ENCODE assay signal across 21 mouse cellular contexts in genomic region chr10:94566222-94566868, GRCm38 (mm10).
A peak's percentile ranks its signal among the peaks of the same experiment; 100 is the strongest.
DNase-seq lines count a peak whose midpoint lies in the region; ATAC-seq and TF ChIP-seq lines count a peak whose summit lies in the region.
"Had no signal": no experiment of that assay in that cellular context is flagged by ENCODE, and none has a peak within 500 bp of the region (broad histone marks: within the 10 kb centered on the region; RNA-seq: fewer than 3 reads in every experiment).

No protein-coding gene starts in this region.

- intact Hi-C loops in heart, postnatal 10 days (cut with DNase I) = no loop called here

- H3K27me3 ChIP-seq in heart, embryonic 15.5 days = no peaks in the 10 kb centered on the region
- H3K27me3 ChIP-seq in midbrain, embryonic 13.5 days = no peaks in the 10 kb centered on the region
- no peaks in the 10 kb centered on the region for H3K27me3 ChIP-seq in midbrain, embryonic 15.5 days (replicated peaks)
- no peaks in the 10 kb centered on the region for H3K27me3 ChIP-seq in liver, postnatal 0 days (ENCODE audit: insufficient read depth, low read length)
- H3K27me3 ChIP-seq: CH12.LX; forebrain, embryonic 15.5 days; hindbrain, embryonic 12.5 days; limb, embryonic 13.5 days had no signal

- no peak overlapping the region for H3K9ac ChIP-seq in heart, embryonic 15.5 days
- no peak overlapping the region for H3K9ac ChIP-seq in midbrain, embryonic 13.5 days (replicated peaks)
- H3K9ac ChIP-seq in midbrain, embryonic 15.5 days = no peak overlapping the region
- H3K9ac ChIP-seq in liver, postnatal 0 days (replicated peaks) = no peak overlapping the region
- H3K9ac ChIP-seq: forebrain, embryonic 15.5 days; hindbrain, embryonic 12.5 days; limb, embryonic 13.5 days had no signal

- DNase-seq in cerebellum, postnatal 10 days = peak; percentile 26 to 37
- DNase-seq in cerebellum, postnatal 14 days = no peak
- DNase-seq in heart, postnatal 10 days = no peak
- peak; percentile 30 for DNase-seq in liver, postnatal 0 days
- no peak for DNase-seq in gastrocnemius, adult 8-10 months (ENCODE audit: low spot score in 2 of 2)
- DNase-seq: adrenal gland, postnatal 25 days; cerebellum, adult 9-10 months; lung, postnatal 14 days; thymus, postnatal 36 days had no signal

- no peak overlapping the region for H3K4me2 ChIP-seq in heart, embryonic 15.5 days
- H3K4me2 ChIP-seq in midbrain, embryonic 13.5 days (replicated peaks) = no peak overlapping the region
- no peak overlapping the region for H3K4me2 ChIP-seq in midbrain, embryonic 15.5 days
- no peak overlapping the region for H3K4me2 ChIP-seq in liver, postnatal 0 days (ENCODE audit: low read depth, low read length)
- H3K4me2 ChIP-seq: forebrain, embryonic 15.5 days; hindbrain, embryonic 12.5 days; limb, embryonic 13.5 days had no signal

- no peaks in the 10 kb centered on the region for H3K9me3 ChIP-seq in heart, embryonic 15.5 days (replicated peaks)
- H3K9me3 ChIP-seq in midbrain, embryonic 13.5 days = no peaks in the 10 kb centered on the region
- H3K9me3 ChIP-seq in midbrain, embryonic 15.5 days = no peaks in the 10 kb centered on the region
- no peaks in the 10 kb centered on the region for H3K9me3 ChIP-seq in liver, postnatal 0 days (ENCODE audit: low read length)
- H3K9me3 ChIP-seq: forebrain, embryonic 15.5 days; hindbrain, embryonic 12.5 days; limb, embryonic 13.5 days had no signal

- no peak for TF ChIP-seq EP300 in liver, postnatal 0 days (IDR thresholded peaks at IDR 0.05; ENCODE audit: low read depth)

- peak overlapping the region; percentile 74 for H3K27ac ChIP-seq in heart, embryonic 15.5 days
- H3K27ac ChIP-seq in midbrain, embryonic 13.5 days = peak overlapping the region; percentile 51; the same call in 1 of the 2 replicates
- no peak overlapping the region for H3K27ac ChIP-seq in midbrain, embryonic 15.5 days
- H3K27ac ChIP-seq in liver, postnatal 0 days (ENCODE audit: low read depth) = peak overlapping the region; percentile 70; the same call in 1 of the 2 replicates
- H3K27ac ChIP-seq: forebrain, embryonic 15.5 days; hindbrain, embryonic 12.5 days; left cerebral cortex, adult 2 months; limb, embryonic 13.5 days had no signal

- 65% methylated on average over 21 of the region's 21 CpGs for WGBS in heart, embryonic 15.5 days
- WGBS in midbrain, embryonic 13.5 days = 52% methylated on average over 21 of the region's 21 CpGs
- WGBS in midbrain, embryonic 15.5 days = 45% methylated on average over 21 of the region's 21 CpGs
- 63% methylated on average over 21 of the region's 21 CpGs for WGBS in liver, postnatal 0 days (ENCODE audit: insufficient replicate concordance)

- H3K4me1 ChIP-seq in heart, embryonic 15.5 days (replicated peaks) = peaks cover 19% of the 10 kb centered on the region
- peaks cover 18% of the 10 kb centered on the region for H3K4me1 ChIP-seq in midbrain, embryonic 13.5 days (replicated peaks)
- no peaks in the 10 kb centered on the region for H3K4me1 ChIP-seq in midbrain, embryonic 15.5 days
- peaks cover 11% of the 10 kb centered on the region for H3K4me1 ChIP-seq in liver, postnatal 0 days (ENCODE audit: insufficient read depth)

- no peaks in the 10 kb centered on the region for H3K36me3 ChIP-seq in heart, embryonic 15.5 days
- no peaks in the 10 kb centered on the region for H3K36me3 ChIP-seq in midbrain, embryonic 13.5 days
- H3K36me3 ChIP-seq in midbrain, embryonic 15.5 days (replicated peaks) = no peaks in the 10 kb centered on the region
- no peaks in the 10 kb centered on the region for H3K36me3 ChIP-seq in liver, postnatal 0 days (replicated peaks; ENCODE audit: insufficient read depth, low read length)
- H3K36me3 ChIP-seq: forebrain, embryonic 15.5 days; hindbrain, embryonic 12.5 days; limb, embryonic 13.5 days had no signal

- TF ChIP-seq CTCF in liver, postnatal 0 days (IDR thresholded peaks at IDR 0.05; ENCODE audit: low read depth) = no peak

- H3K4me3 ChIP-seq in heart, embryonic 15.5 days = no peak overlapping the region
- H3K4me3 ChIP-seq in midbrain, embryonic 13.5 days (replicated peaks) = no peak overlapping the region
- no peak overlapping the region for H3K4me3 ChIP-seq in midbrain, embryonic 15.5 days
- H3K4me3 ChIP-seq in liver, postnatal 0 days (ENCODE audit: low read depth, low read length) = no peak overlapping the region
- H3K4me3 ChIP-seq: erythroblast, embryonic 14.5 days; forebrain, embryonic 15.5 days; hindbrain, embryonic 12.5 days; left cerebral cortex, adult 2 months; limb, embryonic 13.5 days had no signal

- no peak for ATAC-seq in heart, embryonic 15.5 days (replicated peaks; ENCODE audit: insufficient number of reproducible peaks, insufficient read depth, low FRiP score, low read depth)
- no peak for ATAC-seq in midbrain, embryonic 13.5 days
- no peak for ATAC-seq in midbrain, embryonic 15.5 days (replicated peaks)
- ATAC-seq in liver, postnatal 0 days = peak; percentile 47
- ATAC-seq: activated CD4-positive, CD25-positive, alpha-beta regulatory T cell, adult 4 months; forebrain, embryonic 15.5 days; intestine, postnatal 0 days; midbrain, embryonic 16.5 days had no signal

Comparison
In these comparisons a context has a peak if more than half of its experiments do, and no peak if none do; other contexts are left out.
1. DNase-seq: peak in cerebellum, postnatal 10 days (2 of 2) and liver, postnatal 0 days (single experiment); none in cerebellum, postnatal 14 days (0 of 2), heart, postnatal 10 days (0 of 2) and gastrocnemius, adult 8-10 months (0 of 2).